8 mouse cellular contexts compared by ENCODE assay signal in the genomic region with DNA sequence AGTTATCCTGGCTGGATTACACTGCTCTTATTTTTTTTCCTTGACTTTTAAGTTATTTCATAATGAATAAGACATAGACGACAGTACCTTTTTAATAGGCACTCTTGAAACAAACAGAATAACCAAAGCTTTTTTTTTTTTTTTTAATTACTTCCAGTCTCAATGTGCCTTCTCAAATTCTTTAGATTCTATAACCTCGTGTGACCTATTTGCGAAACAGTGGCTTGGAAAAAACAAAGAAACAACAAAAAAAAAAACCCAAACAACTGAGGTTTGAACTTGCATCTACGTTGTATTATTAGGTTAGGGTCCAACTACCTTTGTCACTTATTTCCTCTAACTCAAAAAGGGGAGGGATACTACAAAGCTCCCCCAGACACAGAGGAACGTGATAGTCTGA. TPM values are rescaled to one million over a fixed set of nuclear protein-coding genes. Genes with fewer than 3 reads are reported as not detected.
DNase-seq lines count a peak whose midpoint lies in the region; ATAC-seq and TF ChIP-seq lines count a peak whose summit lies in the region.

No protein-coding gene starts in this region.

- H3K4me2 ChIP-seq in hindbrain, embryonic 12.5 days (replicated peaks): peak overlapping the region; percentile 72
- peak overlapping the region; percentile 74 for H3K4me2 ChIP-seq in midbrain, embryonic 11.5 days

- peak overlapping the region; percentile 78 for H3K4me3 ChIP-seq in kidney, adult 2 months (ENCODE audit: insufficient read depth, low read depth, low read length)
- H3K4me3 ChIP-seq in bone marrow, adult 2 months (replicated peaks; ENCODE audit: control insufficient read depth, low read depth, low read length): peak overlapping the region; percentile 72
- peak overlapping the region; percentile 98 for H3K4me3 ChIP-seq in hindbrain, embryonic 12.5 days
- peak overlapping the region; percentile 93 for H3K4me3 ChIP-seq in midbrain, embryonic 11.5 days (ENCODE audit: low read depth, low read length)

- DNase-seq in kidney, adult 2 months: no peak
- no peak for DNase-seq in kidney, adult 8-10 months
- DNase-seq in midbrain, embryonic 11.5 days (ENCODE audit: low spot score, missing footprints): no peak
- no peak for DNase-seq in ovary, postnatal 36 days (ENCODE audit: low spot score)
- DNase-seq in urinary bladder, postnatal 36 days (ENCODE audit: low spot score in 2 of 2): no peak
- no peak for DNase-seq in cerebellum, adult 9-10 months

- H3K9ac ChIP-seq in hindbrain, embryonic 12.5 days: peak overlapping the region; percentile 99
- H3K9ac ChIP-seq in midbrain, embryonic 11.5 days (ENCODE audit: low read length): peak overlapping the region; percentile 97

- WGBS in kidney, adult 2 months: 6% methylated on average over 5 of the region's 5 CpGs
- 13% methylated on average over 5 of the region's 5 CpGs for WGBS in bone marrow, adult 2 months
- 17% methylated on average over 5 of the region's 5 CpGs for WGBS in hindbrain, embryonic 12.5 days
- 16% methylated on average over 5 of the region's 5 CpGs for WGBS in midbrain, embryonic 11.5 days

- no peak for ATAC-seq in hindbrain, embryonic 12.5 days (ENCODE audit: low FRiP score)
- no peak for ATAC-seq in midbrain, embryonic 11.5 days (ENCODE audit: low FRiP score)

- no peak for TF ChIP-seq POLR2A in kidney, adult 2 months (IDR thresholded peaks at IDR 0.05; ENCODE audit: low read depth, low read length)
- no peak for TF ChIP-seq POLR2A in bone marrow, adult 2 months (IDR thresholded peaks at IDR 0.05; ENCODE audit: borderline replicate concordance, control insufficient read depth, low read depth, low read length)

- H3K4me1 ChIP-seq in kidney, adult 2 months (ENCODE audit: control insufficient read depth, insufficient read depth, low read length): no peaks in the 10 kb centered on the region; the same call in 1 of the 2 replicates
- peaks cover 2% of the 10 kb centered on the region; the same call in 1 of the 2 replicates for H3K4me1 ChIP-seq in bone marrow, adult 2 months (ENCODE audit: control insufficient read depth, insufficient read depth, low read length)
- peaks cover 10% of the 10 kb centered on the region; the same call in 1 of the 2 replicates for H3K4me1 ChIP-seq in hindbrain, embryonic 12.5 days
- H3K4me1 ChIP-seq in midbrain, embryonic 11.5 days (ENCODE audit: control insufficient read depth, insufficient read depth, low read length): 0 out of 2 replicates have a peak, but pooled peaks cover 4% of the 10 kb centered on the region

- no peaks in the 10 kb centered on the region for H3K36me3 ChIP-seq in kidney, adult 2 months (ENCODE audit: control insufficient read depth, insufficient read depth, low read length)
- H3K36me3 ChIP-seq in hindbrain, embryonic 12.5 days: peaks cover 5% of the 10 kb centered on the region; the same call in 1 of the 2 replicates
- H3K36me3 ChIP-seq in midbrain, embryonic 11.5 days (ENCODE audit: control insufficient read depth, insufficient read depth, low read length): no peaks in the 10 kb centered on the region

- no peak for TF ChIP-seq CTCF in kidney, adult 2 months (conservative IDR thresholded peaks at IDR 0.05; ENCODE audit: insufficient read depth, insufficient read length, low read depth, low read length)
- no peak for TF ChIP-seq CTCF in bone marrow, adult 2 months (IDR thresholded peaks at IDR 0.05; ENCODE audit: control insufficient read depth, insufficient read depth, low read length)

- no peaks in the 10 kb centered on the region for H3K27me3 ChIP-seq in kidney, adult 2 months (replicated peaks; ENCODE audit: control insufficient read depth, insufficient read depth, low read length)
- no peaks in the 10 kb centered on the region for H3K27me3 ChIP-seq in hindbrain, embryonic 12.5 days
- no peaks in the 10 kb centered on the region for H3K27me3 ChIP-seq in midbrain, embryonic 11.5 days (ENCODE audit: control insufficient read depth, insufficient read depth, low read length)

- peak overlapping the region; percentile 18; the same call in 1 of the 2 replicates for H3K27ac ChIP-seq in kidney, adult 2 months (ENCODE audit: insufficient read depth, low read depth, low read length)
- peak overlapping the region; percentile 99; the same call in 1 of the 2 replicates for H3K27ac ChIP-seq in bone marrow, adult 2 months (ENCODE audit: control insufficient read depth, insufficient read depth, low read depth, low read length, poor library complexity)
- peak overlapping the region; percentile 98 for H3K27ac ChIP-seq in hindbrain, embryonic 12.5 days
- H3K27ac ChIP-seq in midbrain, embryonic 11.5 days (ENCODE audit: low read depth, low read length): peak overlapping the region; percentile 89; the same call in 1 of the 2 replicates

- H3K9me3 ChIP-seq in hindbrain, embryonic 12.5 days (replicated peaks): no peaks in the 10 kb centered on the region
- no peaks in the 10 kb centered on the region for H3K9me3 ChIP-seq in midbrain, embryonic 11.5 days (ENCODE audit: control insufficient read depth, low read length)

RNA-seq across cellular contexts. Expression of gene Ulk2, which starts 1.2 kb away (rescaled TPM):
- polyA plus RNA-seq in kidney, adult 2 months (2012; rRNA removed): 47.6 and 54.7 TPM in 2 replicates
- polyA plus RNA-seq in bone marrow, adult 2 months (2011; ENCODE audit: insufficient read depth, insufficient read length, low replicate concordance, missing spikeins): 4.6 and 7.2 TPM in 2 replicates
- 42.2 and 42.5 TPM in 2 replicates for polyA plus RNA-seq in hindbrain, embryonic 12.5 days (2016; fragmentation: Nextera tagmentation; extraction: Ambion mirVana)
- polyA plus RNA-seq in midbrain, embryonic 11.5 days (2014; fragmentation: Nextera tagmentation; extraction: Ambion mirVana): 32.0 and 32.8 TPM in 2 replicates

Comparison
In these comparisons a context has a peak if more than half of its experiments do, and no peak if none do; other contexts are left out.
1. H3K27ac ChIP-seq: peak in every context shown above with its lines; median percentile 99 in bone marrow, adult 2 months; 98 in hindbrain, embryonic 12.5 days; 89 in midbrain, embryonic 11.5 days; 18 in kidney, adult 2 months.